Mouse (Mus musculus): ENCODE measurements at regions not wholly inside any gene's neighbourhood (a gene's known extent, or its start where the extent isn't known, plus 50 kb on each side); places are given as distances from the start of the nearest gene placed in this dataset.

DNA sequence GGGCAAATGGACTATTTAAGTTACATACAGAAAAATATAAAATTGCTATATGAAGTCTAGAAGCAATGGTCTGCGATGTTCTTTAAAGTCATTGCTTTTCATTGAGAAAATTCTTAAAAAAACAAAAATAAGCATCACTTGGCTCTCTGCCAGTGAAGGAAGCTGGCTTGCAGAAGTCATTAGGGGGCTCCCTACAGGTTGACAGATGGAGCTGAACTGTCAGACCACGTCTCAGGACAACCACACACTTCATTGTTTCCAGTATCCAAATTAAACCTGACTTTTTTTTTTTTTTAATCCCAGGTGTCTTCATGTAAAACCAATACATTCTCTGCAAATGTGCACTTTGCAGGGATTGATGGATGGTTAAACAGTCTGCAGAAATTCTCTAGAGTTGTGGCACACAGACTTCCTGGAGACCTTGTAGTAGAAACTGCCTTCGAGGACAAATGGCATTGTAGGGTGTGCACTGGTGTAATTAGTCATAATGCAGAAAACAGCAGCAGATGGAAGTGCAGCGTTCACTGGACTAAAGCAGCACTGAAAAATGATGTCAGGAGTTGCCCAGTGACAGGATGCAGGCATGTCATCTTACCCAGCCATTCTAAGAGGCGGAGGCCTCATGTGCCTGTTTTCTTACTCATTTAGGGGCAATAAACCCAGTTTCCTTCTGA lies 203.4 kb upstream of the Impg1 start:
- ATAC-seq, result peak; percentile 88
- Histone ChIP-seq H3K36me3 (ENCODE audit: control insufficient read depth, insufficient read depth, low read length) (no peaks in the 10 kb centered on the region), H3K4me2 (ENCODE audit: low read length) (no peak overlapping the region), H3K9ac (ENCODE audit: low read depth, low read length) (no peak overlapping the region), H3K27me3 (replicated peaks; ENCODE audit: control insufficient read depth, insufficient read depth, low read length) (no peaks in the 10 kb centered on the region), H3K4me1 (ENCODE audit: control insufficient read depth, insufficient read depth, low read depth, low read length) (no peaks in the 10 kb centered on the region), H3K9me3 (ENCODE audit: control insufficient read depth, low read length) (no peaks in the 10 kb centered on the region), H3K27ac (ENCODE audit: low read depth, low read length) (no peak overlapping the region), H3K4me3 (ENCODE audit: low read length) (no peak overlapping the region)
- 45% methylated on average over 5 of the region's 5 CpGs for WGBS

DNA sequence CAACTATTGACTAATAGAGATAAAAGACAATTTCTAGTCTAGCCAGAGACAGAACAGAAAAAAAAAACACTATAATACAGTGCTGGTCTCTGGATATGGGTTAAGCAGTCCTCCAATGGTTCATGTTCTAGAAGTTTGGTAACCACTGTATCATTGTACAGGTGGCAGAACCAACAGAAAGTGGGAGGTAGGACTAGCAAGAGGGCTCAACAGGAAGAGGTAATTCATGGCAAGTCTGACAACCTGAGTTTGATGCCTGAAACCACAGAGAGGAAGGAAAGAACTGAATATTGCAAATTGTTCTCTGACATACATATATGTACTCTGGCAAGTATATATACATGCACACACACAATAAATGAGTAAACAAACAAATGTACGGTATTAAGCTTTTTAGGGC lies 193.5 kb upstream of the Impg1 start:
- no peak overlapping the region for H3K27ac ChIP-seq (ENCODE audit: low read depth, low read length)
- H3K36me3 ChIP-seq (ENCODE audit: control insufficient read depth, insufficient read depth, low read length), result no peaks in the 10 kb centered on the region
- H3K4me2 ChIP-seq (ENCODE audit: low read length), result no peak overlapping the region
- 97% methylated on average over 1 of the region's 1 CpGs for WGBS
- H3K4me1 ChIP-seq (ENCODE audit: control insufficient read depth, insufficient read depth, low read depth, low read length), result no peaks in the 10 kb centered on the region
- ATAC-seq, result no peak
- H3K4me3 ChIP-seq (ENCODE audit: low read length), result no peak overlapping the region
- no peak overlapping the region for H3K9ac ChIP-seq (ENCODE audit: low read depth, low read length)
- no peaks in the 10 kb centered on the region for H3K9me3 ChIP-seq (ENCODE audit: control insufficient read depth, low read length)
- H3K27me3 ChIP-seq (replicated peaks; ENCODE audit: control insufficient read depth, insufficient read depth, low read length), result no peaks in the 10 kb centered on the region

- ATAC-seq, result no peak
- no peak overlapping the region for H3K9ac ChIP-seq (ENCODE audit: low read depth, low read length)
- 42% methylated on average over 3 of the region's 3 CpGs for WGBS
- no peak overlapping the region for H3K4me2 ChIP-seq (ENCODE audit: low read length)
- no peaks in the 10 kb centered on the region for H3K36me3 ChIP-seq (ENCODE audit: control insufficient read depth, insufficient read depth, low read length)
- H3K4me1 ChIP-seq (ENCODE audit: control insufficient read depth, insufficient read depth, low read depth, low read length), result no peaks in the 10 kb centered on the region
- no peaks in the 10 kb centered on the region for H3K27me3 ChIP-seq (replicated peaks; ENCODE audit: control insufficient read depth, insufficient read depth, low read length)
- H3K4me3 ChIP-seq (ENCODE audit: low read length), result no peak overlapping the region
- no peak overlapping the region for H3K27ac ChIP-seq (ENCODE audit: low read depth, low read length)
- H3K9me3 ChIP-seq (ENCODE audit: control insufficient read depth, low read length), result no peaks in the 10 kb centered on the region
Observed at GRCm38 (mm10) chr9:80615114-80615513, 149.8 kb upstream of the Impg1 start.

DNA sequence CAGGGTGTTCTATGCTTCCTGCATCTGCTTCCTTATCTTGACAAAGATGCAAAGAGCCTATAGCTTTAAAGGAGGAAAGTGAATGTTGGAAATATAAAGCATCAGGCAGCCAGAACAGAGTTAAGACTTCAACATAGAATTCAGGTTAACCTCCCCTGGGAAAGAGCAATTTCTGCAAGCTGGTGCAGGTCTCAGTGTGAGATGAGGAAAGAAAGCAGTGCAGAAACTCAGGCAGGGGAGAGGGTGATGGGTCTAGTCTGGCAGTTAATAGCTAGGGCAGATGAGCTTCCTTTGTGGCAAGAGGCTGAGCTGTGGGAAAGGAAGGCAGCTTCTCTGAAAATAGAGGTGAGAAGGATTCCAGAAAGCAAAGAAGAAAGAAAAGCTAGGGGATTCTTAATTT lies 134.7 kb upstream of the Impg1 start:
- Histone ChIP-seq H3K9ac (ENCODE audit: low read depth, low read length) (no peak overlapping the region), H3K36me3 (ENCODE audit: control insufficient read depth, insufficient read depth, low read length) (no peaks in the 10 kb centered on the region), H3K4me2 (ENCODE audit: low read length) (no peak overlapping the region), H3K9me3 (ENCODE audit: control insufficient read depth, low read length) (no peaks in the 10 kb centered on the region), H3K27me3 (replicated peaks; ENCODE audit: control insufficient read depth, insufficient read depth, low read length) (no peaks in the 10 kb centered on the region), H3K27ac (ENCODE audit: low read depth, low read length) (no peak overlapping the region), H3K4me1 (ENCODE audit: control insufficient read depth, insufficient read depth, low read depth, low read length) (no peaks in the 10 kb centered on the region), H3K4me3 (ENCODE audit: low read length) (no peak overlapping the region)
- ATAC-seq, result peak; percentile 75

DNA sequence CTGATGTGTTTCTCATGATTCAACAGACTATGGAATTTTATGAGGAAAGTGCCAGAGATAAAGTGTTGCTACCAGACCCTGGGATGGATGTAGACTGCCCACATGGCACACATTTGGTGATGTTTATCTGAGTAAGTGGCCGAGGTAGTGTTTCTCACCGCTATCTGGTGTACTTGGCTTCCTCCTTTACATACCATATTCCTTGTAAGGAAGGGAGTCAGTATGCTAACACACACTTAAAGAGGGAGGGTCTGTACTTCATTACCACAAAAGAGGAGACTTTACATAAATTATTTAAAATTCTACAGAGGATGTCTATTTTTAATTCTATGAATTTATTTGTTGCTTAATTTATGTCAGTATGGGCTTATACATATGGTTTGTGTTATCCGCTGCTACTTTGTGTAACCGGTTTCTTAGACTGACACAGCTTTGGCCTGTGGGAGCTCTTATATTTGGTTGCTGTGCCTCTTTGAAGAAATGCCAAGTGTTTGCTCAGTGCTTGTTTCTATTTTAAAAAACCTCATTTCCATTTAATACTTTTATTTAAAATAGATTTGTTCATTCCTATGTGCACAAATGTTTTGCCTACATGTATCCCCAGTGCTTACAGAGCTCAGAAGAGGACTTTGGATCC lies 100.2 kb upstream of the Impg1 start:
- H3K4me3 ChIP-seq (ENCODE audit: low read length), result no peak overlapping the region
- no peak overlapping the region for H3K9ac ChIP-seq (ENCODE audit: low read depth, low read length)
- no peaks in the 10 kb centered on the region for H3K36me3 ChIP-seq (ENCODE audit: control insufficient read depth, insufficient read depth, low read length)
- ATAC-seq, result no peak
- no peaks in the 10 kb centered on the region for H3K9me3 ChIP-seq (ENCODE audit: control insufficient read depth, low read length)
- no peak overlapping the region for H3K27ac ChIP-seq (ENCODE audit: low read depth, low read length)
- 81% methylated on average over 4 of the region's 4 CpGs for WGBS
- H3K4me1 ChIP-seq (ENCODE audit: control insufficient read depth, insufficient read depth, low read depth, low read length), result no peaks in the 10 kb centered on the region
- H3K4me2 ChIP-seq (ENCODE audit: low read length), result no peak overlapping the region
- H3K27me3 ChIP-seq (replicated peaks; ENCODE audit: control insufficient read depth, insufficient read depth, low read length), result no peaks in the 10 kb centered on the region

- H3K4me3 ChIP-seq (ENCODE audit: low read length), result no peak overlapping the region
- no peak overlapping the region for H3K27ac ChIP-seq (ENCODE audit: low read depth, low read length)
- no peak for ATAC-seq
- H3K36me3 ChIP-seq (ENCODE audit: control insufficient read depth, insufficient read depth, low read length), result no peaks in the 10 kb centered on the region
- no peaks in the 10 kb centered on the region for H3K4me1 ChIP-seq (ENCODE audit: control insufficient read depth, insufficient read depth, low read depth, low read length)
- WGBS, result 65% methylated on average over 2 of the region's 2 CpGs
- no peaks in the 10 kb centered on the region for H3K9me3 ChIP-seq (ENCODE audit: control insufficient read depth, low read length)
- no peak overlapping the region for H3K4me2 ChIP-seq (ENCODE audit: low read length)
- H3K9ac ChIP-seq (ENCODE audit: low read depth, low read length), result no peak overlapping the region
- H3K27me3 ChIP-seq (replicated peaks; ENCODE audit: control insufficient read depth, insufficient read depth, low read length), result no peaks in the 10 kb centered on the region
Observed at GRCm38 (mm10) chr9:80563655-80564054, 98.4 kb upstream of the Impg1 start.

DNA sequence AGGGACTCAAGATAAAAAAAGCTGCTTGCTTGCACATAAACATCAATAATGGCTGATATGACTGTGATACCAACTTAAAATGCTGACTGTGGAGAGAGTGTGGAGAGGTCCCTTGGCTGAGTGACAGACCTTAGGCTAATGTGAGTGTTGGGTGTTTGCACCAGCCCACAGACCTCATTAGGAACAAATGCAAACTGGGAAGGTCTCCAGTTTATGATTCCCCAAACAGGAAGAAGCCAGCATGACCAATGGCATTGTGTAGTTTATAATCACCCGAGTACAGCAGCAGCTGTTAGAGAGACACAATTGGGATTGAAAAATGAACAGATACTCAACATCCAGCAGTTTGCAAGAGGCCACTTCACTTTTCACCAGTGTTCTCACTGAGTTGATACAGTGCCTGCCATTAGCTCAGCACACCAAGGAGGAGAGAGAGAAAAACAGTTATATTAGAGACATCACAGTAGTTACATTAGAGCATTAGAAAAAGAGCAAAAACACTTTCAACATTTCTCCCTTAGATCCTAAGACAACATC lies 90.3 kb upstream of the Impg1 start:
- peak; percentile 42; the same call in 1 of the 2 replicates for ATAC-seq
- whole genome bisulfite sequencing, result 32% methylated on average over 1 of the region's 1 CpGs
- no peaks in the 10 kb centered on the region for H3K27me3 ChIP-seq (replicated peaks; ENCODE audit: control insufficient read depth, insufficient read depth, low read length)

More for the DNA sequence above, 90.3 kb upstream of the Impg1 start:
- Histone ChIP-seq H3K9ac (ENCODE audit: low read depth, low read length) (no peak overlapping the region), H3K9me3 (ENCODE audit: control insufficient read depth, low read length) (no peaks in the 10 kb centered on the region), H3K36me3 (ENCODE audit: control insufficient read depth, insufficient read depth, low read length) (no peaks in the 10 kb centered on the region), H3K27ac (ENCODE audit: low read depth, low read length) (no peak overlapping the region), H3K4me2 (ENCODE audit: low read length) (no peak overlapping the region), H3K4me3 (ENCODE audit: low read length) (no peak overlapping the region), H3K4me1 (ENCODE audit: control insufficient read depth, insufficient read depth, low read depth, low read length) (no peaks in the 10 kb centered on the region)
